Mouse (Mus musculus) layer of hippocampus, adult 9-11 months (tissue): Measurements from ENCODE around the gene Acvr1b.

ENCODE experiments used
- DNase-seq: peaks from one replicate; pipeline ENCODE4 v3.0.0; 2022

Acvr1b gene

DNA sequence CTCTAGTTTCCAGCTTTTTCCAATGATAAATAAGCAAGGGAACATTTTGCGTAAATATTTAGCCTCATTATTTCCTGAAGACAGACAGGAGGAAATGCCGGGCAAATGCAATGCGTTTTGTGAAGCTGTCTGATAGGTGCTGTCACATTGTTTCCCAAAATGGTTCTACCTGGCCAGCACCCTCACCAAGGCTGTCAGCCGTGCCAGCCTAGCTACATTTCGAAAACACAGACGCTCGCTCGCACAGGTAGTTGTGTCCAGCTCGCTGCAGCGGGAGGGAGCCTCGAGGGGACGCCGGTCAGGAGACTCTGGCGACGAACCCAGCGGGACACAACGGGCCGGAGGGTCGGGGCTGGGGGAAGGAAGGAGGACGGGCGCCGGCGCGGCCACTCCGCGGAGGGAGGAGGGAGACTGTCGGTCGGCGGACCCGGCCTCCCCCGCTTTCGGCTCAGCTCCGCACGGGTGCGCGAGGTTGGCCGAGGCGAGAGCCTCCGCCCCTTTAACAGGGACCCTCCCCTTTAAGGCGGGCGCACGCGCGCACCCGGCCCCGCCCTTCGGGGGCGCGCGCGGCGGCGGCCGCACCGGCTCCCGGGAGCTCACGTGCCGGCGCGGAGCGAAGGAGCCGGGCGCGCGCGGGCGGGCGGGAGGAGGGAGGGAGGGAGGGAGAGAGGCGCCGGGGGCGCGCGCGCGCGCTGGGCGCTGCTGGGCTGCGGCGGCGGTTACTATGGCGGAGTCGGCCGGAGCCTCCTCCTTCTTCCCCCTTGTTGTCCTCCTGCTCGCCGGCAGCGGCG is at the start of gene Acvr1b:
Acvr1b (plus strand) TSS at position 647 of the 791 bp plus-strand sequence.
- peak; percentile 92 for DNase-seq

- no peak for DNase-seq
These were observed 48.3 kb upstream of the Acvr1b start for GRCm38 (mm10) chr15:101125561-101125960.

GRCm38 (mm10) chr15:101126876-101127544 is 46.9 kb upstream of the Acvr1b start:
- DNase-seq = no peak

- no peak for DNase-seq
These were observed 45.4 kb upstream of the Acvr1b start, which contains the start of gene Acvrl1 for GRCm38 (mm10) chr15:101128181-101129089. Acvrl1 (plus strand) TSS chr15:101128522.

GRCm38 (mm10) chr15:101129412-101129811 is 44.5 kb upstream of the Acvr1b start:
- DNase-seq = no peak

GRCm38 (mm10) chr15:101131498-101131897 is 42.4 kb upstream of the Acvr1b start:
- no peak for DNase-seq

DNA sequence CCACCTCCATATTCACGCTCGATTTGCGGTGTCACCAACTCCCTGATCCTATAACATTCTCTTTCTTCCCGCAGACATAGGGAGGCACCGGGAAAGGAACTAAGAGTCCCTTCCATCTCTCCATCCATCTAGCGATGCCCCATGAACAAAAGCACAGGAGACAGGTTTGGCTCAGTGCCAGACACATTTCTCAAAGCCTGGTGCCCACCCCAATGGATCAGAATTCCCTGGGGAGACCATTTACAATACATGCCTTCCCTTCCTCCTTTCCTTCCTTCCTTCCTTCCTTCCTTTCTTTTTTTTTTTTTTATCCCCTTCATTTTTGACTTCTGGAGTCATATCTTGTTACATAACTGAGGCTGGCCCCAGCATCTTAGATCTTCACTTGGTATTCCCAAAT is 41.8 kb upstream of the Acvr1b start:
- no peak for DNase-seq

DNA sequence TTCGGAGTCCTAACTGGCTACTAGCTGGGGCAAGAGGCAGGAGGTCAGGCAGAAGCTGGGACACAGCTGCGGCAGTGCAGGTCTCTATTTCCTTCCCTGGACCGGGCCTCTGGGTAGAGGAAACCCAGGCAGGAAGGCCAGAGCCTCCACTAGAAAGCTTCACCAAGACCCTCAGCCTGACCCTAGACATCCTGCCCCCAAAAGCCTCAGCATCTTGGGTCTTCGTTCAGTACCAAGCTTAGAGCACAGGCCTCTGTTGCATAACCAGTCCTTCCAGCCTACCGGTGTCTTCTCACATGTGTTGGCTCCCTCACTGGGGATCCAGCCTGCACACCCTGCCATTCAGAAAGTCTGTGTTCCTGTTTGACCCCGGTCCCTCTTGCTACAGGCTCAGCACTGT is 41.1 kb upstream of the Acvr1b start:
- no peak for DNase-seq

DNA sequence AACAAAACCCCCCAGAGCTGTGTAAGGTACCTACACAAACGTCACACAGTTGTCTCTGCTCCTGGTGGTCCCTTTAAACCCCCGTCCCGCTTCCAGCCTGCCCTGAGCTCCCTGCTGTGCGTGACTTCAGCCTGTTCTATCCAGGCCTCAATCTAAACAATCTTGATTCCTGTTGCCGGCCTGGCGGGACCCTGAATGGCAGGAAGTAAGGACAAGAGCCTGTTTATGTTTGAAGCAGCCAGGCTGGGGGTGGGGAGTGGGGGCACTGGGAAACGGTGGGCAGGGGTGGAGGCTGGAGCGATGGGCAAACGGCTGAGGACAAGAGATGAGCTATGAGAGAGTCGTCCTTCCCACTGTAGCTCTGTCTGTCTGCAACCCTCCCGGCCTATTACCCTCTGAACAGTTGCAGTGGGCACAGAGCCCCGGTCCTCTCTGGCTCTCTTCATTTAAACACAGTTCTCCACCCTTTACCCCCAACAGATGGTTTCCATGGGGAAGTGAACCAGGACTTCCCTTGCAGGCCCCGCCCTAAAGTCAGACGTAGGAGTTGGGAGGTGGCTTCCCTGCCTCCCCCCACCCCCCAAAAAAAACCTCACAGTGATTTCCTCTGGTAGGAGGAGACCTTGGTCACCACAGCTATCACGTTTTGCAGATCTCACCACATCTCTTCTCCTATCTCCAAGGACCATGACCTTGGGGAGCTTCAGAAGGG is 39.7 kb upstream of the Acvr1b start:
- DNase-seq = no peak

GRCm38 (mm10) chr15:101135405-101135804 is 38.5 kb upstream of the Acvr1b start:
- no peak for DNase-seq

DNA sequence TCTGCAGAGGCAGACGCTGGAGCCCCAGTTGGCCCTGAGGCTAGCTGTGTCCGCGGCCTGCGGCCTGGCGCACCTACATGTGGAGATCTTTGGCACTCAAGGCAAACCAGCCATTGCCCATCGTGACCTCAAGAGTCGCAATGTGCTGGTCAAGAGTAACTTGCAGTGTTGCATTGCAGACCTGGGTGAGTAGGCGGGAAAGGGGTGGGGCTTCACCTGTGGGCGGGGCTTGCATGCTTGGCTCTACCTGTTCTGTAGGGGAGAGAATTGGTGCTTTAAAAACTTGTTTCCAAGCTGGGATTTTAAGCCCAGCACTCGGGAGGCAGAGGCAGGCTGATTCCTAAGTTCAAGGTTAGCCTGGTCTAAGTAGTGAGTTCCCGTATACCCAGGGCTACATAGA is 36.4 kb upstream of the Acvr1b start:
- no peak for DNase-seq

- no peak for DNase-seq
These were observed 35.2 kb upstream of the Acvr1b start for GRCm38 (mm10) chr15:101138675-101139074.

- no peak for DNase-seq
These were observed 34.0 kb upstream of the Acvr1b start for GRCm38 (mm10) chr15:101139885-101140284.

DNA sequence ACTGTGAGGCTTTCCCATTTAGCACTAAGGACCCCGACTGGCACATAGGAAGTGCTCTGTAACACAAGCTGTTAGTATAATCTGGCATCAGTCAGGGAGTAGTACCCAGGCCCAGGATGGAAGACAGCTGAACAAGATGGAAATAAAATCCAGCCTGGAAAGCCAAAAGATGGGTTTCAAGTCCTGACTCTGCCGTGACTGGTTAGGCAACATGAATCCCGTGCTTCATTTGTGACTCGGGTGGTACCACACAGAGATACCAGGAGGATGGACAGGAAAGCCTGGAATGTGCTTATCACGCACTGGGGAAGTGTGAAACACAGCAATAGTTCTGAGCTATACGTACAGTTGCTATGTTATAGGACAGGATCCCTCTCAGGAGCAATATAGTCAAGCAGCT is 33.3 kb upstream of the Acvr1b start:
- DNase-seq = no peak

DNA sequence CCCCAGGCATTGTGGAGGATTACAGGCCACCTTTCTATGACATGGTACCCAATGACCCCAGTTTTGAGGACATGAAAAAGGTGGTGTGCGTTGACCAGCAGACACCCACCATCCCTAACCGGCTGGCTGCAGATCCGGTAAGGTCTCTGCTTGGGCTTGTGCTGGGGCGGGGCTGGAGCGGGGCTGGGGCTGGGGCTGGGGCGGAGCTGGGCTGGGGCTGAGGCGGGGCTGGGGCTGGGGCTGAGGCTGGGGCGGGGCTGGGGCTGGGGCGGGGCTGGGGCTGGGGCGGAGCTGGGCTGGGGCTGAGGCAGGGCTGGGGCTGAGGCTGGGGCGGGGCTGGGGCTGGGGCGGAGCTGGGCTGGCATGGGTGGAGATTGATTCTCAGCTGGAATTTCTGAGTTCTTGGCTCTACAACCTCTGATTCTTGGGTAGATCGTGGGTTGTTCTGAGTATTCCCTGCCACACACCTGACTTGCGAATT is 32.8 kb upstream of the Acvr1b start:
- DNase-seq = no peak

- DNase-seq = no peak
These were observed 31.2 kb upstream of the Acvr1b start for GRCm38 (mm10) chr15:101142672-101143071.

DNA sequence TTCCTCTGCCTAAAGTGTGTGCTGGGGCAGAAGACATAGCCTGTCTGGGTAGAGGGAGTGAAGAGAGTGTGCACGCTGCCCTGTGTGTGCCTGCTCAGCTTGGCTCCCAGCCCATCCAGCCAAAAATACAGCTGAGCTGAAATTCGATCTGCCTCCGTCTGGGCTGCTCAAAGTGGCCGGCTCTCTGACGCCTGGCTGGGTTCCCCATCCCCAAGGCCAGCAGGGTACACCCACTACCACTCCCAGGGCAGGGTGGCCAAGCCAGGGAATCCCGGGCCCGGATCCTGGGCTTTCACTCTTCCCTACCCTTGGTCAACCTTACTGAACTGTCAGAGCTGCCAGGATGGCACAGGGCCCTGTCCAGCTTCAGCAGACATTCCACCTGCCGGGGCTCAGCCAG is 30.4 kb upstream of the Acvr1b start:
- DNase-seq = peak; percentile 53

- DNase-seq = no peak
These were observed 29.7 kb upstream of the Acvr1b start for GRCm38 (mm10) chr15:101144176-101144575.

DNA sequence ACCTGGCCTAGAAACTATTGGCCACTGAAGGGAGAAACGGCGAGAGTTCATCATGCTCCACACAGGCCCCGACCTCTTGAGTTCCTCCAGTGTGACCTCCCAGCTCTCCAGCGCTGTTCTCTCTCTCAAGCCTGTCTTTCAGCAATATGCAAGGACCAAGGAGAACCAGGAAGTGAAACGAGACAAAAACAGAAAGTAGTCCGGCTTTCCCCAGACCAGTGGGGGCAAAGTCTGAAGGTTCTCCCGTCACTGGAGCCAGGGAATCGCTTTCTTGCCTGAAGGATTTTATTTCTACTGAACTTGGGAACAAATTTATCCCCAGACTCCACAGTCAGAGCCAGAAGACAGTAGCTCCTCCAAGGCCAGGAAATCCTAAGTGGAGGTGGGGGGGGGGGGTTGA is 29.1 kb upstream of the Acvr1b start:
- DNase-seq = peak; percentile 49

DNA sequence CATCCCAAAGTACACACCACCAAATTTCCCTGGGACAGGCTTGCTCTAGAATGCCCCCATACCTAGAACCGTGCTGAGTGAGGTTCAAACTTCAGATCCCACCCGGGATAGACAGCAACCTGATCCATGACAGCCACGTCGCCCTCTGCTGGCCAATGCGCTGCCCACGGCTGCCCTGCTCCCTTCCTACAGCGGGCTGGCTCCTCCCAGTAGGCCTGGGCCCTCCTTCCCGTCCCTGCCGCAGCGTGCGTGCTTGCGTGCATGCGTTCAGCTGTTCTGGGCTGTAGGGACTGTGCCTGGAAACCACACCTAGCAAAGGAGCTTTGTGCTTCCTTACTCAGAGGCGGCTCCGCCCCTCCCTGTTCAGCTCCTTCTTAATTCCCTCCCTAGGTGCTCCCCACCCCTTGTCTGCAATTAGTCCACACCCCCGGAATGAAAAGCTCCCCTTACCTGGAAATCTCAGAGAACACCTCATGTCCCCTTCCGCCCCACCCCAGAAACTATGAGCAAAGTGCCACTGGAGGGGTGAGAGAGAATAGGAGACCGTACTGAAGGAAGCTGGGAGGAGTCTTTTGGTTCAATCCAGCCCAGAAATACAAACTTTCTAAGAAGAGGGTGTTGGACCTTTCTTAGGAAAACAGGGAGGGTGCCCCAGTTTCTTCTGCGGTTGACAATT is 28.3 kb upstream of the Acvr1b start:
- peak; percentile 95 for DNase-seq

DNA sequence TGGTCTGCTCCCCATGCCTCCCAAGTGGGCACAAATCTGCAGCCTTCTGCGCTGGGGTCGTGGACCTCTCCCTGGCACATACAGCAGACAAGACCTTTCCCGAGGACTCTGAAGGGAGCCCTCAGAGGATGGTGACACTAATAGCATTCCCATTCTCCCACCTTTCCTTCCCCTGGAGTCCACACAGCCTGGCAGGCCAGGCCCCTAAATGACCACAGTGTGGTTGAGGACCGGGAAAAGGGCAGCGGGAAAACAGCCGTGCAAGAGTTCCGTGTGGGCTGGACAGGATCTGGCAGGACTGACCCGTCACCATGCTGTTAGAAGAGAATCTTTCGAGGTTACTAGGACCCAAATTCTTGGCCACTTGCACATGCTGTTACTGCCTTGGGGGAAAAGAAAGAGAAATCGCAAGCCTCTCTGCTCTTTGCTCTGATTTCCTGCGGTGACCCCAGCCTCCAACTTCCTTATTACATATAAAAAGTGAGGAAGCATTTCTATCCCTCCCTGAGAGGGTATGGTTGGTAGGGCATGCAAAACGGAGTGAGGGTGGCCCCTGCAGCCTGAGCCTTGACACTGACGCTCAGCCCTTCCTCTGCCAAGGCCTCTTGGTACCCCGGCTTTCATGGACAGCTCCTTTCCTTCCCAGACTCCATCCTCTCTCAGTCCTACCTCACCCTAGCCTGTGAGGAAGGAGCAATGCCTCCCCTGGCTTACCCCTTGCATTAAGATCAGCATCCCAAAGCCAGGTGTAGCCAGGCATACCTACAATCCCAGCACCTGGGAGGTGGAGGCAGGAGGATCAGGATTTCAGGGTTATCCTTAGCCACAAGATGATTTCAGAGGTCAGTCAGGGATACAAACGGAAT is 27.5 kb upstream of the Acvr1b start:
- no peak for DNase-seq
